Mouse (Mus musculus): ENCODE data around the gene Tmem59l.

The Tmem59l gene

GRCm38 (mm10) chr8:70460199-70460598 lies 27.0 kb downstream of the Tmem59l start:
- DNase-seq (ENCODE audit: extremely low spot score), result no peak

GRCm38 (mm10) chr8:70459636-70460035 lies 27.5 kb downstream of the Tmem59l start:
- no peak for DNase-seq (ENCODE audit: extremely low spot score)

- DNase-seq (ENCODE audit: extremely low spot score), result no peak
Observed at GRCm38 (mm10) chr8:70458462-70458861, 28.7 kb downstream of the Tmem59l start.

- DNase-seq (ENCODE audit: extremely low spot score), result no peak
Observed at GRCm38 (mm10) chr8:70457882-70458281, 29.3 kb downstream of the Tmem59l start.

- DNase-seq (ENCODE audit: extremely low spot score), result no peak
Observed at GRCm38 (mm10) chr8:70456996-70457395, 30.2 kb downstream of the Tmem59l start.

- DNase-seq (ENCODE audit: extremely low spot score), result no peak
Observed at GRCm38 (mm10) chr8:70453852-70454251, 33.3 kb downstream of the Tmem59l start.

GRCm38 (mm10) chr8:70452196-70452966 lies 34.8 kb downstream of the Tmem59l start:
- DNase-seq (ENCODE audit: extremely low spot score), result no peak

GRCm38 (mm10) chr8:70447639-70448420 lies 39.3 kb downstream of the Tmem59l start:
- no peak for DNase-seq (ENCODE audit: extremely low spot score)

- DNase-seq (ENCODE audit: extremely low spot score), result no peak
Observed at GRCm38 (mm10) chr8:70445988-70446387, 41.2 kb downstream of the Tmem59l start.

GRCm38 (mm10) chr8:70443326-70443725 lies 43.8 kb downstream of the Tmem59l start:
- DNase-seq (ENCODE audit: extremely low spot score), result no peak

GRCm38 (mm10) chr8:70441565-70441964 lies 45.6 kb downstream of the Tmem59l start:
- DNase-seq (ENCODE audit: extremely low spot score), result no peak

- no peak for DNase-seq (ENCODE audit: extremely low spot score)
Observed at GRCm38 (mm10) chr8:70440246-70440645, 46.9 kb downstream of the Tmem59l start.

GRCm38 (mm10) chr8:70439848-70440179 lies 47.3 kb downstream of the Tmem59l start:
- DNase-seq (ENCODE audit: extremely low spot score), result no peak

- DNase-seq (ENCODE audit: extremely low spot score), result peak; percentile 98
Observed at GRCm38 (mm10) chr8:70439055-70439847, 47.9 kb downstream of the Tmem59l start, which contains the start of gene Crtc1. Gene Crtc1 (minus strand): TSS chr8:70439579.

- DNase-seq (ENCODE audit: extremely low spot score), result no peak
Observed at GRCm38 (mm10) chr8:70438423-70438822, 48.7 kb downstream of the Tmem59l start.

GRCm38 (mm10) chr8:70435156-70435555 lies 52.0 kb downstream of the Tmem59l start:
- no peak for DNase-seq (ENCODE audit: extremely low spot score)

Data from embryo, embryonic 9.5 days (tissue).